Mouse (Mus musculus) lung, postnatal 0 days (tissue): ENCODE data around the gene AU040320.

Experiments
- CTCF ChIP-seq: IDR thresholded peaks from 2 replicates; pipeline ENCODE4 v1.5.1; 2016; ENCODE audit warnings: antibody characterized with exemption, mild to moderate bottlenecking
- EP300 ChIP-seq: IDR thresholded peaks from 2 replicates; pipeline ENCODE4 v1.6.1; 2016; ENCODE audit warnings: antibody characterized with exemption, mild to moderate bottlenecking, control low read depth

DNA sequence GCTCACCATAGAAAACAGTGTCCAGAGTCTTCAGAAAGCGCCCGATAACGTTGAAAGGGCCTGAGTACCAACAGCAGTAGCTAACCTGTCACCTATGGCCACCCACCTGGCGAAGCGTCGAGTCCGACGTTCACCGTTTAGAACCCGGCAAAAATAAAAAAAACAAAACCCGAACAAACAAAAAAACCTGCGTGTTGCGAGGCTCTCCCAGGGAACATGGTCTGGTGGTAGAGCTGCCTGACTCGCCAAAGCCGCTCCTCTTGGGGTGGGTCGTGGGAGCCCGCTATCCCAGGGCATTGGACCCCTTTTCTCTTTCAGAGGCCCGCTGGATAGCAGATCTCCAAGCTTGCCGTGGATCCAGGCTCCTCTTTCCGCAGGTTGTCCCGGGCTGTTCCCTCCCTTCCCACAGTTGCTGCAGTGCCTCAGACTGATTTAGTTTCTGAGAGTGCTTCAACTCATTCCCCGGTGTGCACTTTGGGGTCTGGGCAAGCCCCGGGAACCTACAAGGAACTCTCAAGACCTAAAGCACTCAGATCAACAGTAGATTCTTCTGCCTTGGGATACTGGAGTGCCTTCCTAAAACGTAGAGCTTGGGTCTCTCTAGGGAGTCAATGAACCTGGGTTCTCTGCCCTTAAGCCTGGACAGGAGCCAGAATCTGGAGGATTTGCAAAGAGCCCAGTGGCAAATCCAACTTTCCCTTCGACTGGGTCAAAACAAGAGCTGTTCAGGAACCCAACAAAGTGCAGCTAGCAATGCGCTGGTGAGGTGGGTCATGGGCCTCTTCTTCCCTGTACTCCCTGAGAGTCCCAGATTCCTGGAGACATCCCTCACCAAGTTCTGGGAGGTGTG is 20.6 kb upstream of the AU040320 start:
- no peak for TF ChIP-seq EP300
- TF ChIP-seq CTCF: no peak
